Mouse (Mus musculus): Measurements from ENCODE around the gene Rnf26. TPM values are rescaled to one million over a fixed set of nuclear protein-coding genes. Genes with fewer than 3 reads are reported as not detected.

Rnf26 gene
- total RNA-seq, 2 experiments from 2014 or later = 29.7 to 29.8 TPM

DNA sequence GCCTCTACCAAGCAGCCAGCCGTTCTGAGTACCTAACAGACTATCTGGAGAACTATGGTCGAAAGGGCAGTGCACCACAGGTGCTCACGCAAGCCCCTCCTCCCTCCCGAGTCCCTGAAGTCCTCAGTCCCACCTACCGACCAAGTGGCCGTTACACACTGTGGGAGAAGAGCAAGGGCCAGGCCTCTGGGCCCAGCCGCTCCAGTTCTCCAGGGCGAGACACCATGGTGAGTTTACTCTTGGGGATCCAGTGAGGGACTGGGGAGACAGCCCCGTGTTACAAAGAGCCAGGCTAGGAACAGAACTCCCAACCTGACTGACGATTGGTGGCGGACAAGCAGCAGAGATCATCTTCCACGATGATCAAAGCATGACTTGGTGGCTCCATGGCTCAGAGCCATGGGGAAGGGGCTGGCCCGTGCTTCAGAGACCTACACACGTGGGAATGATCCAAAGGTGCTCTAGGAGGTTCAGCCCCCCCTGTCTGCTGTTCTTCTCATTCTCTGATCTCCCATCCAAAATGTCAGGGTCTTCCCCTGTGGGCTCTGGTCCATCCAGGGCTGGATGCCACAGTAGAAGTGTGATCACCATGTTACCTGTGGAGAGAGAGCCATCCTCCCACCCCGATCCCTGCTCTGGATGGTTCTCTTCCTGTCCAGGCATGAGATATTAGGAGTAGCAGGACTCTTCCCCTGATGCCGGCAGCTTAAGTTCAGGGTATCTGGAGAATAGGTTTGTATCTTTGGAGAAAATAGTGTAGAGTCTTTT lies 37.1 kb downstream of the Rnf26 start:
- DNase-seq (ENCODE audit: low spot score in 2 of 2) = no peak

DNA sequence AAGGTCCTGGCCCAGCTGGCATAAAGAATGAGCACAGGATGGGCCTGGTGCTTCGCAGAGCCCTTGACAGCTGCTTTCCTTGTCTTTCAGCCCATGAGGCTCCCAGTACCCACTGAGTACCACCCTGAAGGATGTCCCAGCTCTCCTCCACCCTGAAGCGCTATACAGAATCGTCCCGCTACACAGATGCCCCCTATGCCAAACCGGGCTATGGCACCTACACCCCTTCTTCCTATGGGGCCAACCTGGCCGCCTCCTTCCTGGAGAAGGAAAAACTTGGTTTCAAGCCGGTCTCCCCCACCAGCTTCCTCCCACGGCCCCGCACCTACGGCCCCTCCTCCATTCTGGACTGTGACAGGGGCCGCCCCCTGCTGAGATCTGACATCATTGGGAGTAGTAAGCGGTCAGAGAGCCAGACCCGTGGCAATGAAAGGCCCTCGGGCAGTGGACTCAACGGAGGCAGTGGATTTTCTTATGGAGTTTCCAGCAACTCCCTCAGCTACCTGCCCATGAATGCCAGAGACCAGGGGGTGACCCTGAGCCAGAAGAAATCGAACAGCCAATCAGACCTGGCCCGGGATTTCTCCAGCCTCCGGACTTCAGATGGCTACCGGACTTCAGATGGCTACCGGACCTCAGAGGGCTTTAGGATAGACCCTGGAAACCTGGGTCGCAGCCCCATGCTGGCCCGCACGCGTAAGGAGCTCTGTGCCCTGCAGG lies 37.9 kb downstream of the Rnf26 start:
- DNase-seq (ENCODE audit: low spot score in 2 of 2) = no peak

DNA sequence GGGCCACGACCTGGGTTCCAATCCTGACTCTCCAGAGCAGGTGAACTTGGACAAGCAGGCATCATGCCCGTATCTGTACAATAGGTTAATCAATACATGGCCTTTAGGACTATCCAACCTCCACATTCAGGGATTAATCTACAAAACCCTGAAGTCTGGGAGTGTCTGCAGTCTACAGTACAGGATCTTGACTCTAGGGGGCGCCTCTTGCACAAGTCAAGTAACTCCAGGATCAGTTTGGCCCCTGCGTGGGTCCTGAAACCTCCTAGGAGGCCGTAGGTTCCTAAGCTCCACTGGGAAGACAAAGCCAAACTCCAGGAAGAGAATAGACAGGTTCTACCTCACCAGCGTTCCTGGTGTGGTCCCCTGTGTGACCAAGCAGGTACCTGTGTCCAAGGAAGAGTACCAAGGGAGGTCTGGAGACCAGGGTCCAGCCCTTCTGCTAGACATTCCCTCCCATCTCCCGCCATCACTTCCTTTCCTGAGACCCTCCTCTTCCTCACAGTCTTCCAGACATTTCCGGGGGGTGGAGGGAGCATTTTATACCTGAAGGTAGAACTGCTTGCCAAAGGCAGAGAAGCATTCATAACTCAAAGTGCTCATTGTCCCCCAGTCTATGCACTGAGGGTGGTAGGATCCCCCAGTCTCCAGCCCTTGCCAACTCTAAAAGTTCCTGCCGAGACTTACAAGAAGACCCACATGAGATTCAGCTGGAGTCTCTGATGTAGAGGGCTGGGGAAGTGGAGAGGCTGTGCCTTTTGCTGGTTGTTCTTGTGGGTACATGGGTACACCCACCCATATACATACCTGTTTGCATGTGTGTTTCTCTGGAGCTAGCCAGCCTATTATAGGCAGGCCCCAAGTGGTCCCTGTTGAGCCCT lies 38.7 kb downstream of the Rnf26 start:
- peak in 1 of 2 experiments; percentile 59 for DNase-seq (ENCODE audit: low spot score in 2 of 2)

DNA sequence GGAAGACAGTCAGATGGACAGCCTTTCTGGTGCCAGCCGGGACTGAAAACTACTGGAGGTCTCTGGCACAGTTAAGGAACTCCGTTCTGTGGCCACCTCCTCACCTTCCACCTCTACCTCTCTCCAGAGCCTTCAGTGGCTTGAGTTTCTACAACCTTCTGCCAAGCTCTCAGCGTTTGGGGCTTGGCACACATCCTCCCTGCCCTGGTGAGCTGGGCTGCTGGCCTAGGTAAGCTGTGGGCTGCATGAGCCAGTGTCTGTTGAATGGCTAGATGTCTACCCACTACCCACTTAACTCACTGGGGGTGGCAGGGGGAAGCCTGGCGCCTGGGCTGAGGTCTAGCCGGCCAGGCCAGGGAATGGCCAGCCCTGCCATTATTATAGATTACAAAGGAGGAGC lies 40.2 kb downstream of the Rnf26 start:
- peak in 1 of 2 experiments; percentile 9 for DNase-seq (ENCODE audit: low spot score in 2 of 2)

DNA sequence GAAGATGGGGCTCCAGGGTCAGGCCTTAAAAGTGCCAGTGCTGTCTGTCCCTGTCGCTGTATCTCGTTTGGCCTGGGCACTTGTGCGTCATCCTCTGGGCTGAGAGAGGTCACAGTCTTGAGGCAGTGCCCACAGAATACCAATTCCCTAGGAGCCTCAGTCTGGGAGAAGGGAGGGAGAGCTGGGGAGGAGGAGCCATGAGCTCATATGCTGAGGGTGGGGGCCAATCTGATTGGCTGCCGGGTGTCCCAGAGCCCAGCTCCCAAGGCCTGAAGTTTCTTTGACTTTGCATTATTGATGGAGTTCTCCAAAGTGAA lies 40.8 kb downstream of the Rnf26 start:
- peak in 1 of 2 experiments; percentile 60 for DNase-seq (ENCODE audit: low spot score in 2 of 2)

DNA sequence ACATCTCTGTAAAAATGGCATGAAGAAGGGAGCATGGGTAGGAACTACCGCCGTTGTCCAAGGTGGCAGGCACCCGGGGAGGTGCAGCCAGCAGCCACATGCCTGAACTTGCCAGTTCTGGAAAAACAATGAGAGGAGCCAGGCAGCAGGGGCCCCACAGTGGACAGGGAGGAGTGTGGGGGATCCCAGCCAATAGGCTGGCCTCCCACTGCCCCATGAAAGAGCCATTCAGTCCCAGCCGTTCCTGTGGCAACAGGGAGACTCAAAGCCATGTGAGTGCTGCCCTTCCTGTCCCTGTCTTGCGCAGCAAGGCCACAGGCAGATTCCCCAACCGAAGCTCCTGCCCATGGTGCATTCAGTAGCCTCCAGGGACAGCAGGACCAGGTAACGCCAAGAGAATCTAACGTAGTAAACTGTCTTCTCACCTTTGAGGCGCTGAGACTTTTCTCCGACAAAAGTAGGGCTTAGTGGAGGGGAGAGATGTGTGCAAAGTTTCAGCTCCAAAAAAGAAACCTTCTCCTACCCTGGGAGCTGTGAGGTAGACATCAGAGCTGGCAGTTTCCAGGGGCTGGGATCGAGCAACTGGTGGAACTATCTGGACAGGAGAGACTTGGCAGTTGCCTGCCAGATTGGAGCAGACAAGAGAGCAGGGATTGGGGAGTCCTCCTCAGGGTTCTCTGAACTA lies 41.3 kb downstream of the Rnf26 start:
- peak in 1 of 2 experiments; percentile 69 for DNase-seq (ENCODE audit: low spot score in 2 of 2)

DNA sequence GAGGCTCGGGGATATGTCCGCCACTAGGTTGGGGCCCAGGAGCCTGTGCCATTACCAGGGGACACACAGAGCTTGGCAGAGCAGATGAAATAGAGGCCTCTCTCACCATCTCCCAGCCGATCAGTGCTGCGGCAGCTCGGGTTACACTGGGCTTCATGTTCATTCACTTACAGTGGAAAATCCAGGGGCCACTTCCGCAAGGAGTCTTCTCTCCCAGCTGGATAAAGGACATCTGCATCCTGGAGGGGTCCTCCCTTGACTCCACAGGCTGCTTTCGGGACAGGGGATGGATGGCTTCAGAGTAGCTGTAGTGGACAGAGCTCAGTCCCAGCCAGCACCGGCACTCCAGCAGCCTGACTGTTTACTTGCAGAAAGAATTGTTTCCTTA lies 42.5 kb downstream of the Rnf26 start:
- DNase-seq (ENCODE audit: low spot score in 2 of 2) = no peak

DNA sequence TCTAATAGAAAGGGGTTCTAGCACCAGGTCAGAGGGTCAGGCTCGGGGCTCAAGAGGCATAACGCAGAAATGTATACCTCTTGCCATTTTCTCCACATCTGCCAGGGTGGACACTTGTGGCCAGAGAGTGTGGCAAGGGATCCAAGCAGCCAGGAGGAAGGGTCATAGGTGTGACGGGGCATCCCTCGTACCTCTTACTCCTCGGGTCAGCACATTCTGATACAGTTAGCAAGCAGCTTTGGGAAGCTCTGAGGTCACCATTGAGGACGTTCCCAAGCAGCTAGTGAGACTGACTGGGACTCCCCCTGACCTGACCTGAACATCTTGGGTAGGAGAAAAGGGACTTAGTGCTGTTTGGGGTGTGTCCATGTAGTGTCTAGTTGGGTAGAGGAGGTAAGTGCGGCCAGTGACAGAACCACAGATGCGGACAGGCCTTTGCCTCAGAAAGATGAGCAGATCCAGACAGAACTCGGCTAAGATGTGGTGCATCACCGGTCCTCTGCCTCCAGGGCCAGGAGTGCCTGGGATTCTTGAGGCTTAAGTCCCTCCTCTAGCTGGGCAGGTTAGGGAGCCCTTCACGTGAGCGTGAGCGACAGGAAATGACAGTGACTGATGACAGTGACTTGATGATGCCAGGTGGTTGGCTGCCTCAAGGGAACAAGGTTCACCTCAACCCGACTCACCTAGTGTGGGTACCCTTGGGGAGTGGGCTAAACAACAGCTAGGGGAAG lies 43.0 kb downstream of the Rnf26 start:
- DNase-seq (ENCODE audit: low spot score in 2 of 2) = no peak

DNA sequence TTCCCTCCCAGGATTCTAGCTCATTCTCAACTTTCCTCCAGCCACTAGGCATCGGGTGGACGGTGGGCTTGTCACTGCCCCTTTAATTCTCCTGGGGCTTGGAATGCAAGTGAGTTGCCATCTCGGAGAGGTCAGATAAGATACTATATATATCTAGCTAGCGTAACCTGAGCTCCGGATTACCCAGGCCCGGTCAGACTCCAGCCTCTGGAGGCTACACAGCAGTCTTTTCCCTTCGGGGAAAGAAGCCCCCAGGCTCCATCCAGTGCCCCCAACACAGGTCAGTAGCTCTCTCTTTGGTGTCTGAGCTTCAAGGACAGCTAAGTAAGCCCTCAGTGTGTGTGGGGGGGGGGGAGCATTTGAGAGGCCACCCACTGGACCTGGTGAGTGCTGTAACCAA lies 44.1 kb downstream of the Rnf26 start:
- no peak for DNase-seq (ENCODE audit: low spot score in 2 of 2)

DNA sequence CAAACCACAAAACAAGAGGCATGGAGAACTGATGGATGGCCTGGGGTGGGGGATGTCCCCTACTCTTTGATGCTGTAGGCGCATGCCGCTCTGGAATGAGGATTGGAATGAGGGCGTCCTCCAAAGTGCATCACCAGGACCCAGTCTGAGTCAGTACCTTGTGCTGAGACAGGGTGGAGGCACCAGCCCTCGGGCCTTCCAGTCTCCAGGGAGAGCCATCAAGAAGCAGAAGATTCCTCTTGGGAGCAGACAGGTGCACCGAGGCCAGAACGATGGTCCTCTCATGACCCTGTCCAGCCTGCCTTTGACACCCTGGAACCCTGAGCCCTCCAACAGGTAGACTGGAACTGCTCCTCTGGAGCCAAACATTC lies 45.4 kb downstream of the Rnf26 start:
- DNase-seq (ENCODE audit: low spot score in 2 of 2) = peak in 1 of 2 experiments; percentile 11

DNA sequence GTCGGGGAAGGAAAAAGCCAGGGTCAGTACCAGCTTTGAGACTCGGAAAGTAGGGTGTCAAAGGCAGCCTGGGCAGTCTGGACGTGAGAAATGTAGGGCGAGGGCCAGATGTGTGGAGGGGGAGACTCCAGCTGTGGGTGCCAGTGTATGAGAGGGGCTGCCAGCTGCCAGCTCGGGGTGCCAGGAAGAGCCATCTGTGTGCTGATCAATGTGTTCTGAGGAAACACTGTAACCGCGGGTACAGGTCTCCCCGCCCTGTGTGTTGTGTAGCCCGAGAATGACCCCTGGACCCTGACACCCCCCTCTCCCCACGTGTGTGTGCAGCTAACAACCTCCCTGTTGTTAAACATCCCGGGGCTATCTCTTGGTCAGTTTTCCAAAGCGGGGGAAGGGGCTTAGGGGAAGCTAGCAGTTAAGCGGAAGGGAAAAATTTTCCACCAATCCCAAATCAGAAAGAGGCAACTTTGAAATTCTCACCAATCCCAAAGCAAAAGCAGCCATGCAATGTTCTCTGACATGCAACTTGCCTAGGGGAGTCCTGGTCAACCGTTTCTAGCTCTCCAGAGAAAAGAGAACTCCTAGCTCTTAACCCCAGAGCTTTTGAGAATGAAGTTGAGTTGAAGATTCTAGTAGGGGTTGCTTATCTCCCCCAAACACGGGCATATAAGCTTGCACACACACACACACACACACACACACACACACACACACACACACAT lies 45.9 kb downstream of the Rnf26 start:
- DNase-seq (ENCODE audit: low spot score in 2 of 2) = peak in 1 of 2 experiments; percentile 67

DNA sequence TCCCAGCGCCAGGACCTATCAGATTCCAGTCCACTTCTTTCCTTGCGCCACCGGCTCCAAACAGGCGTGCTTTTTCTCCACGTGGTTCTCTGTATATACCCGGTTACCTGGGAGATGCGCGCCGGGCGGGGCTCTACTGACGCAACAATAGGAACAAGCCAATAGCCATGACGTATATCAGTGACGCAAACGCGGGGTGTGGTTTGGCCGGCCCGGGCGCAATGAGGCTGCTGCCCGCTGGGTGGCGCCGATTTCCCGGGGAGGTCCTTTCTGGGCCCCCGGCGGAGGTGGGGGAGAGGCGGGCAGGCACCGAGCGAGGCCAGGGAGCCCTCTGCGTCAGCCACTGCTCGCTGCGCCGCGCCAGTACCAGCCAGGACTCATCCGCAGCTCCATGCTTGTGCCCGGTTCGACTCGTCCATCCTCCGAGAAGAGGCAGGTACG lies 46.5 kb downstream of the Rnf26 start, which contains the start of gene Usp2:
TSS of gene Usp2 (plus strand) at position 237 of the 441 bp plus-strand sequence.
- DNase-seq (ENCODE audit: low spot score in 2 of 2) = peak; percentile 99 to 100

DNA sequence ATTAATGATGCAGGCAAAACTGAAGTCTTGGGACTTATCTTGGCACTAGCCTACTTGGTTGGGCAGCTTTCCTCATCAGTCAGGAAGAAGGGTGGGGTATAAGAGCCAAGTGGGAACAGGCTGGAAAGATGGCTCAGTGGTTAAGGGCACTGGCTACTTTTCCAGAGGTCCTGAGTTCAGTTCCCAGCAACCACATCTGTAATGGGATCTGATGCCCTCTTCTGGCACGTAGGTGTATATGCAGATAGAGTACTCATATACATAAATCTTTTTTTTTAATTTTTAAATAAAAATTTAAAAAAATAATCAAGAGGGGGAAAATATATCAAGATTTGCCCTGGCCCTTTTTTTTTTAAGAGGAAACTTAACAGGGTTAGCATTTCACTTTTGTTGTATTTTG lies 48.1 kb downstream of the Rnf26 start:
- DNase-seq (ENCODE audit: low spot score in 2 of 2) = no peak

DNA sequence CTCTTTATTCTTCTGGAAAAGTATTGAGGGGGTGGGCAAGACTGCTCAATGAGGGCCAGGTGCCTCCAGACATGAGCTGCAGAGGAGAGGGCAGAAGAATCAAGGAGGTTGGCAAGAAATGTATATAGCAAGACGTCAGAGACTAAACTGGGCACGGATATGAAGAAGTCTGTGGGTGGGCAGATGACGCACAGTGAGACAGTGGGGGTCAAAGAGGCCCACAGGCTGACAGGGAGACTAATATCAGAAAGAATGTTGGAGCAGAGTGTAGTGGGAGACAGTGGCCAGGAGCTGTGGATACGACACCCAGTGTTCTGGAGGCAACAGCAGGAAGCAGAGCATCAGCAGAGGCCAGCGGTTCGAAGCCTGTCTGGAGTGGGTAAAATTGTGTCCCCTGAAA lies 54.7 kb downstream of the Rnf26 start:
- no peak for DNase-seq (ENCODE audit: low spot score in 2 of 2)

DNA sequence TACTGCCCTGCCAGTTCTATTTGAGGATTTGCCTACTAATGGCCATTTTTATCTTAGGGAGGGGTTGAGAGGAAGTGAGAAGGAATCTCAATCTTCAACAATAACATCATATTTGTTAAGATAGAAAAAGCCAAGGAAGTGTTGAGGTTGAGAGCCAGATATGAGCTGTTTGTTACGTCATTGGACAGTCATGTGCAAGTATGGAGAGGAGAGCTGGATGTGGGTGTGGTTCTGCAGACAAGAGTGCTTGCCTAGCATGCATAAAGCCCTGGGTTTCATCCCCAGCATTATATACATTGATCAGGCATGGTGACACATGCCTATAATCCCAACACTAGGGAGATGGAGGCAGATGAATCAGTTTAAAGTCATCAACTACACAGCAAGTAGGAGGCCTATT lies 59.4 kb downstream of the Rnf26 start:
- DNase-seq (ENCODE audit: low spot score in 2 of 2) = no peak

DNA sequence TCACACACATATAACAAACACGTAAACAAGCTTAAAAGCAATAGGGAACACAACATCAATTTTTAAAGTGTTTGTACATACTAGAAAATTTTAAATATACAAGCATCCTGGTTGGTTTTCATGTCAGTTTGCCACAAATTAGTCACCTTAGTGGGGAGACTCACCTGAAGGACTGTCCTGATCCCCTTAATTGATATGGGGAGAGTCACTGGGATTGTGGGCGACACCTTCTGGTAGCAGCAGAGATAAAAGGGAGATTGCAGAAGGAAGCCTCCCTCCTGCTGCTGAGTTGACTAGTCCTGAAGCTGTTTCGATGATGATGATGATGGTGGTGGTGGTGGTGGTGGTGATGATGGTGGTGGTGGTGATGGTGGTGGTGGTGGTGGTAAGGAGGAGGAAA lies 60.5 kb downstream of the Rnf26 start:
- no peak for DNase-seq (ENCODE audit: low spot score in 2 of 2)

DNA sequence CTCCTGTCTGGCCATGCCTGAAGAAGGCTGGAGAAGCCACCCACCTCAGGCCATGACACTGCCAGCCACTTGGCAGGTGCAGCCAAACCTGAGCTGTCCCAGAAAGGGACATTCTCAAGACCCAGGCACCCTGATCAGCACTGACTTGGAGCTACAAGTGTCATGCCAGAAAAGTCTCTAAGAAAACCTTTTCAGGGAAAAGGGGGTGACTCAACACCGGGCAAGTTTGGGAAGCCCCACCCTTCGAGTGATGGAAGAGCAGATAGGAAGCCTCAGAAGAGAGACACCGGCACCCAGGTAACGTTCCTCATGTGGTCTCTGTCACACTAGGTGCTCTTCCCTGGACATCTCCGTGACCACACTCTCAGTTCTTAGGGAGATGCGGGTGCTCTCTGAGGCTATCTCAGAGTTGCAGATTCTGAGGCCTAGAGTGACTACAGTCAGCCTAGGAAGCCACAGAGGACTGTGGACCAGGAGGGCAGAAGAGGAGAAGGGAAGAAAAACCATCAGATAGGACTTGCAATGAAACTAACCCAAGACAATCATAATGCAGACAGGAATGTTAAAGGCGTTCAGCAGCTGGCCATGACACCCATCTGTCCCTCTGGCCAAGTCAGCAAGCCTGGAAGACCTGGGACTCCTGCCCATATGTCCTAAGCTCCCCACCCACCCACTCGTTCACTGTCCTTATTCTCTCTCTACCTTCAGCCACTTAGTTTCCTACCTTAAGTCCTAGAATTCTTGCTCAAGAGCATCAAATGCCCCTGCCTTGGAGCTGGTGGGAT lies 63.7 kb downstream of the Rnf26 start:
- no peak for DNase-seq (ENCODE audit: low spot score in 2 of 2)

DNA sequence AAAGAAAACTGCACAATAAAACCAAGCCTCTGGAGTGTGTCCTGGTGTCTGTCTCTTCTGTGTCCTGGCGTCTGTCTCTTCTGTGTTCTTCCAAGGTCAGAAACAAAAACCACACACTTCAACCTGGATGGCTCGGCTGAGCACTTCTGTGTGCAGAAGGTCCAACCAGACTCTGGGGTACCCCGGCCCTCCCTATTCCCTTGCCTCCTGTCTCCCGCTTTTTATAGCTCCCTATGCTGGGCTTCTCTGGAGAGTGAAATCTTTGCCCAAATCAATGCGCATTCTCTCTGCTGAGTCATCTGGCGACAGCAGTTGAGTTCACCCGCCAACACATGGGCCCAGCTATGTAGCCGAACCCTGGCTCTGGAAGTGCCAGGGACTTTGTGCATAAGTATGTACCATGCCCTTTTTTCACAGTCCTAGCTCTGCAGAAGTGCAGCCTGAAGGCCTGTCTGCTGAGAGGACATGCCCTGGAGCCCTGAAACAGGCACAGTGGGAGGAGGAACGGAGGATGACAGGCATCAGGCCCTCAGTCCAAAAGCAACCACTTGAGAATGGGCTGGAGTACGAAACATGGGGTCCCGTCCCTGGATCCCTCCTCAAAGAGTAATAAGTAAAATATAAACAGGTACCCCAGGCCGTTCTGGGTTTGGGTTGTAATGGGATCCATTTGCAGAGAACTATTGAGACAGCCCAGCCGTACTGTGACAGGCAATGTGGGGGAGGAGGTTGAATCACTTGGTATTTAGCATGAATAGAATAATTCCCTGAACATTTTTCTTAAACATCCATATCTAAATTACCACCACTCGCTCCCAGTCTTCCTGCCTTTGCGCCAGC lies 64.6 kb downstream of the Rnf26 start:
- peak; percentile 59 to 81 for DNase-seq (ENCODE audit: low spot score in 2 of 2)
